Mouse (Mus musculus) midbrain, postnatal 0 days (tissue): ENCODE results near the gene Kbtbd6. TPM values are rescaled to one million over a fixed set of nuclear protein-coding genes. Genes with fewer than 3 reads are reported as not detected.
"Not testable (repeated sequence)": the region's sequence is repeated elsewhere in the genome, so short reads cannot be mapped to it uniquely, and the experiment has no call there.

ENCODE experiments used
- ATAC-seq: fragments of 200-750 bp; cut with Nextera tagmentation; 2 replicates; pipeline ENCODE4 v1.8.0; 2017; ENCODE audit warnings: moderate number of reproducible peaks, mild to moderate bottlenecking, moderate TSS enrichment, moderate library complexity; ENCODE audit not compliant: low FRiP score
- DNase-seq: peaks from one replicate; pipeline ENCODE4 v3.0.0-alpha.2; 2015; ENCODE audit warnings: low spot score
- H3K27ac ChIP-seq: fragments of 300-500 bp; sonication (generic); 2 replicates; pipeline ENCODE4 v1.5.1; 2014; ENCODE audit warnings: low read depth, mild to moderate bottlenecking, low read length, mixed read lengths
- H3K27me3 ChIP-seq: fragments of 300-500 bp; sonication (generic); 2 replicates; pipeline ENCODE4 v1.6.1; 2014; ENCODE audit warnings: low read length, control low read depth, mixed read lengths; ENCODE audit not compliant: insufficient read depth
- H3K36me3 ChIP-seq: fragments of 300-500 bp; sonication (generic); 2 replicates; pipeline ENCODE4 v1.6.1; 2014; ENCODE audit warnings: low read length, control low read depth, mixed read lengths; ENCODE audit not compliant: insufficient read depth
- H3K4me1 ChIP-seq: fragments of 300-500 bp; sonication (generic); 2 replicates; pipeline ENCODE4 v1.6.1; 2014; ENCODE audit warnings: mild to moderate bottlenecking, control low read depth, antibody characterized with exemption, low read length, mixed read lengths; ENCODE audit not compliant: insufficient read depth
- H3K4me2 ChIP-seq: fragments of 300-500 bp; sonication (generic); 2 replicates; pipeline ENCODE4 v1.6.1; 2014; ENCODE audit warnings: low read depth, mild to moderate bottlenecking, low read length, mixed read lengths; ENCODE audit not compliant: poor library complexity, severe bottlenecking
- H3K4me3 ChIP-seq: fragments of 300-500 bp; sonication (generic); 2 replicates; pipeline ENCODE4 v1.5.1; 2014; ENCODE audit warnings: low read depth, mild to moderate bottlenecking, low read length, moderate library complexity
- H3K9ac ChIP-seq: fragments of 300-500 bp; sonication (generic); replicated peaks from 2 replicates; pipeline ENCODE4 v1.6.1; 2014; ENCODE audit warnings: mild to moderate bottlenecking, low read length, moderate library complexity, mixed read lengths; ENCODE audit not compliant: poor library complexity, severe bottlenecking
- H3K9me3 ChIP-seq: fragments of 300-500 bp; sonication (generic); 2 replicates; pipeline ENCODE4 v1.6.1; 2016; ENCODE audit warnings: low read length, control low read depth
- CTCF ChIP-seq: IDR thresholded peaks from 2 replicates; pipeline ENCODE4 v1.5.1; 2016; ENCODE audit warnings: antibody characterized with exemption, mild to moderate bottlenecking
- WGBS: fragments of 180-500 bp; shearing (Covaris S2); extraction: QIAGEN DNeasy Blood & Tissue Kit; methylation state at CpG from one replicate; pipeline ENCODE4 v1.1.7; 2014; 5-methylcytosine and 5-hydroxymethylcytosine counted together
- polyA plus RNA-seq: library from polyadenylated mRNA; unstranded; fragments of >200 nt; fragmentation: Nextera tagmentation; extraction: Ambion mirVana; gene quantifications from 2 replicates; pipeline ENCODE4 v1.2.1, GENCODE M21; 2015
- total RNA-seq: library from RNA; depleted of rRNA; stranded (reverse); fragments of >200 nt; gene quantifications from 2 replicates; pipeline ENCODE4 v1.2.3, GENCODE M21; 2014; rRNA removed

The Kbtbd6 gene
- total RNA-seq, result 2.6 and 4.2 TPM in 2 replicates
- 0.83 and 0.96 TPM in 2 replicates for polyA plus RNA-seq

- not testable (repeated sequence) for H3K4me1 ChIP-seq
- peak; percentile 85 for ATAC-seq
- 0 out of 2 replicates have a peak, but pooled peaks have one; percentile 8 for TF ChIP-seq CTCF
Observed at GRCm38 (mm10) chr14:79451681-79452590, at the start of gene Kbtbd6. Kbtbd6 (plus strand) TSS chr14:79451835.

GRCm38 (mm10) chr14:79407641-79408040, 44.0 kb upstream of the Kbtbd6 start:
- ATAC-seq, result no peak
- no peaks in the 10 kb centered on the region for H3K27me3 ChIP-seq
- H3K27ac ChIP-seq, result no peak overlapping the region
- H3K36me3 ChIP-seq, result peaks cover 14% of the 10 kb centered on the region; the same call in 1 of the 2 replicates
- H3K9me3 ChIP-seq, result no peaks in the 10 kb centered on the region
- DNase-seq, result no peak
- no peak for TF ChIP-seq CTCF
- H3K4me2 ChIP-seq, result no peak overlapping the region
- H3K4me1 ChIP-seq, result no peaks in the 10 kb centered on the region
- no peak overlapping the region for H3K4me3 ChIP-seq
- 79% methylated on average over 2 of the region's 2 CpGs for WGBS
- H3K9ac ChIP-seq, result no peak overlapping the region

More at GRCm38 (mm10) chr14:79451681-79452590, at the start of gene Kbtbd6:
- not testable (repeated sequence) for H3K27me3 ChIP-seq, H3K9me3 ChIP-seq, H3K36me3 ChIP-seq, H3K27ac ChIP-seq
- peak within 1 kb of the TSS; percentile 48 for H3K4me3 ChIP-seq
- 0 out of 2 replicates have a peak within 1 kb of the TSS, but pooled peaks have one; percentile 29 for H3K9ac ChIP-seq
- DNase-seq, result peak; percentile 96
- peak within 1 kb of the TSS; percentile 69 for H3K4me2 ChIP-seq
- 21% methylated on average over 38 of the region's 89 CpGs for WGBS

- ATAC-seq (no peak), DNase-seq (no peak)
- Histone ChIP-seq H3K9me3 (no peaks in the 10 kb centered on the region), H3K27ac (no peak overlapping the region), H3K9ac (no peak overlapping the region), H3K4me3 (no peak overlapping the region), H3K36me3 (peaks cover 16% of the 10 kb centered on the region), H3K4me1 (no peaks in the 10 kb centered on the region), H3K4me2 (no peak overlapping the region), H3K27me3 (no peaks in the 10 kb centered on the region)
- WGBS, result 95% methylated on average over 6 of the region's 6 CpGs
- TF ChIP-seq CTCF, result no peak
Observed at GRCm38 (mm10) chr14:79409278-79409830, 42.3 kb upstream of the Kbtbd6 start.

GRCm38 (mm10) chr14:79410662-79411061, 41.0 kb upstream of the Kbtbd6 start:
- H3K27ac ChIP-seq, result no peak overlapping the region

GRCm38 (mm10) chr14:79413121-79413520, 38.5 kb upstream of the Kbtbd6 start:
- WGBS, result 72% methylated on average over 6 of the region's 6 CpGs
- TF ChIP-seq CTCF, result no peak
- ATAC-seq (no peak), DNase-seq (no peak)
- no peaks in the 10 kb centered on the region for H3K4me1 ChIP-seq
- no peak overlapping the region for H3K4me3 ChIP-seq
- no peak overlapping the region for H3K27ac ChIP-seq
- H3K27me3 ChIP-seq, result no peaks in the 10 kb centered on the region
- H3K9ac ChIP-seq, result no peak overlapping the region
- H3K36me3 ChIP-seq, result peaks cover 19% of the 10 kb centered on the region
- no peak overlapping the region for H3K4me2 ChIP-seq
- no peaks in the 10 kb centered on the region for H3K9me3 ChIP-seq

More at GRCm38 (mm10) chr14:79410662-79411061, 41.0 kb upstream of the Kbtbd6 start:
- H3K36me3 ChIP-seq, result peaks cover 16% of the 10 kb centered on the region
- TF ChIP-seq CTCF, result no peak
- H3K9ac ChIP-seq, result no peak overlapping the region
- DNase-seq (no peak), ATAC-seq (no peak)
- no peaks in the 10 kb centered on the region for H3K9me3 ChIP-seq
- no peak overlapping the region for H3K4me2 ChIP-seq
- no peak overlapping the region for H3K4me3 ChIP-seq
- no peaks in the 10 kb centered on the region for H3K4me1 ChIP-seq
- H3K27me3 ChIP-seq, result no peaks in the 10 kb centered on the region
- 74% methylated on average over 2 of the region's 2 CpGs for WGBS
